16 mouse cellular contexts compared by ENCODE assay signal in the genomic region with DNA sequence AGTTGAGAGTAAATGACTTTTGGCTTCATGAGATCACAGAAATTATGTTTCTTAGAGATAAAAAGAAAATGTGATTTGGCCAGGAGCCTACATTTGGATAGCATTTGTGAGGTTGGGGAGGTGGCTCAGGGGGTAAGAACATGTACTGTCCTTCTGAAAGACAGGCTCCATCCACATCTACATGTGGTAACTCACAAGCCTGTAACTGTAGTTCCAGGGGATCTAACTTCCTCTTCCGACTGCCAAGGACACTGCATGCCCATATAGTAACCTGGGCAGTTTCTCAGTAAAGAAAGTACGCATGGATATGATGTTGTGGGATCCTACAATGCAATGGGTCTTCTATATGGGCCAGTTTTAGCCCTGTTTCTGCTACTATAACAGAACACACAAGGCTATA.
"Had no signal": no experiment of that assay in that cellular context is flagged by ENCODE, and none has a peak within 500 bp of the region (broad histone marks: within the 10 kb centered on the region; RNA-seq: fewer than 3 reads in every experiment).

No protein-coding gene starts in this region.

- H3K27me3 ChIP-seq: neural tube, embryonic 13.5 days; neural tube, embryonic 15.5 days; stomach, embryonic 15.5 days had no signal

- DNase-seq: retina, postnatal 1 day; right cerebral cortex, adult 18-20 months; right cerebral cortex, postnatal 14 days; right cerebral cortex, postnatal 25 days; right cerebral cortex, postnatal 4 days; spleen, adult 18-20 months; thymus, adult 18-20 months; thymus, adult 2 months; thymus, postnatal 14 days; thymus, postnatal 25 days; thymus, postnatal 36 days; thymus, postnatal 4 days had no signal

- H3K27ac ChIP-seq: neural tube, embryonic 13.5 days; neural tube, embryonic 15.5 days; stomach, embryonic 15.5 days; stomach, postnatal 0 days had no signal

- H3K4me2 ChIP-seq: neural tube, embryonic 13.5 days; neural tube, embryonic 15.5 days; stomach, embryonic 15.5 days had no signal

- H3K9me3 ChIP-seq: neural tube, embryonic 13.5 days; neural tube, embryonic 15.5 days; stomach, embryonic 15.5 days had no signal

- H3K4me3 ChIP-seq: neural tube, embryonic 13.5 days; neural tube, embryonic 15.5 days; stomach, embryonic 15.5 days had no signal

- H3K9ac ChIP-seq: neural tube, embryonic 13.5 days; neural tube, embryonic 15.5 days; stomach, embryonic 15.5 days had no signal

- H3K36me3 ChIP-seq: neural tube, embryonic 13.5 days; neural tube, embryonic 15.5 days; stomach, embryonic 15.5 days had no signal
